Mouse (Mus musculus): ENCODE results near the gene Gdf10. TPM values are rescaled to one million over a fixed set of nuclear protein-coding genes. Genes with fewer than 3 reads are reported as not detected.

Gene Gdf10
- total and polyA plus RNA-seq, 3 experiments, result 0.11 TPM; not detected in 2

- no peaks in the 10 kb centered on the region; the same call in 1 of the 2 replicates for H3K27me3 ChIP-seq (ENCODE audit: insufficient read depth, low read length)
- ATAC-seq (ENCODE audit: extremely low read depth, insufficient number of reproducible peaks, low FRiP score, poor library complexity, severe bottlenecking), result no peak
- no peak for DNase-seq (ENCODE audit: low spot score)
- TF ChIP-seq GATA1 (IDR thresholded peaks at IDR 0.05; ENCODE audit: borderline replicate concordance, low read length) (no peak), CTCF (IDR thresholded peaks at IDR 0.05; ENCODE audit: low read depth, low read length) (no peak), POLR2AphosphoS5 (IDR thresholded peaks at IDR 0.05; ENCODE audit: insufficient replicate concordance, low read depth, low read length) (no peak), TAL1 (conservative IDR thresholded peaks at IDR 0.05; ENCODE audit: low read depth, low read length) (no peak), GATA2 (IDR thresholded peaks at IDR 0.05; ENCODE audit: borderline replicate concordance, low read depth, low read length) (no peak)
- H3K36me3 ChIP-seq (replicated peaks), result no peaks in the 10 kb centered on the region
- H3K4me1 ChIP-seq (ENCODE audit: insufficient read depth, low read depth, low read length), result no peaks in the 10 kb centered on the region
- no peak overlapping the region for H3K4me3 ChIP-seq (ENCODE audit: low read depth, low read length)
- H3K9me3 ChIP-seq (replicated peaks), result peaks cover 81% of the 10 kb centered on the region
These were observed 36.0 kb downstream of the Gdf10 start for GRCm38 (mm10) chr14:33959341-33959740.

- H3K4me3 ChIP-seq (ENCODE audit: low read depth, low read length), result no peak overlapping the region
- H3K4me1 ChIP-seq (ENCODE audit: insufficient read depth, low read depth, low read length), result no peaks in the 10 kb centered on the region
- TF ChIP-seq POLR2AphosphoS5 (IDR thresholded peaks at IDR 0.05; ENCODE audit: insufficient replicate concordance, low read depth, low read length), result no peak
- H3K36me3 ChIP-seq (replicated peaks), result no peaks in the 10 kb centered on the region
- no peaks in the 10 kb centered on the region; the same call in 1 of the 2 replicates for H3K27me3 ChIP-seq (ENCODE audit: insufficient read depth, low read length)
- peaks cover 51% of the 10 kb centered on the region for H3K9me3 ChIP-seq (replicated peaks)
- no peak for ATAC-seq (ENCODE audit: extremely low read depth, insufficient number of reproducible peaks, low FRiP score, poor library complexity, severe bottlenecking)
- no peak for DNase-seq (ENCODE audit: low spot score)
These were observed 42.3 kb downstream of the Gdf10 start for GRCm38 (mm10) chr14:33965675-33966074.

GRCm38 (mm10) chr14:33972679-33973078 lies 49.3 kb downstream of the Gdf10 start:
- no peaks in the 10 kb centered on the region for H3K4me1 ChIP-seq (ENCODE audit: insufficient read depth, low read depth, low read length)
- no peak overlapping the region for H3K4me3 ChIP-seq (ENCODE audit: low read depth, low read length)
- ATAC-seq (ENCODE audit: extremely low read depth, insufficient number of reproducible peaks, low FRiP score, poor library complexity, severe bottlenecking) (no peak), DNase-seq (ENCODE audit: low spot score) (no peak)
- H3K27me3 ChIP-seq (ENCODE audit: insufficient read depth, low read length), result no peaks in the 10 kb centered on the region
- no peak for TF ChIP-seq POLR2AphosphoS5 (IDR thresholded peaks at IDR 0.05; ENCODE audit: insufficient replicate concordance, low read depth, low read length)
- TF ChIP-seq TAL1 (conservative IDR thresholded peaks at IDR 0.05; ENCODE audit: low read depth, low read length), result no peak
- no peak for TF ChIP-seq CTCF (IDR thresholded peaks at IDR 0.05; ENCODE audit: low read depth, low read length)
- no peaks in the 10 kb centered on the region for H3K36me3 ChIP-seq (replicated peaks)
- peaks cover 69% of the 10 kb centered on the region for H3K9me3 ChIP-seq (replicated peaks)

- TF ChIP-seq TAL1 (conservative IDR thresholded peaks at IDR 0.05; ENCODE audit: low read depth, low read length) (no peak), GATA1 (IDR thresholded peaks at IDR 0.05; ENCODE audit: borderline replicate concordance, low read length) (no peak), GATA2 (IDR thresholded peaks at IDR 0.05; ENCODE audit: borderline replicate concordance, low read depth, low read length) (no peak), POLR2AphosphoS5 (IDR thresholded peaks at IDR 0.05; ENCODE audit: insufficient replicate concordance, low read depth, low read length) (no peak), CTCF (IDR thresholded peaks at IDR 0.05; ENCODE audit: low read depth, low read length) (no peak)
- no peak for DNase-seq (ENCODE audit: low spot score)
- Histone ChIP-seq H3K4me1 (ENCODE audit: insufficient read depth, low read depth, low read length) (no peaks in the 10 kb centered on the region), H3K9me3 (replicated peaks) (peaks cover 74% of the 10 kb centered on the region), H3K4me3 (ENCODE audit: low read depth, low read length) (no peak overlapping the region), H3K36me3 (replicated peaks) (no peaks in the 10 kb centered on the region), H3K27me3 (ENCODE audit: insufficient read depth, low read length) (no peaks in the 10 kb centered on the region)
- no peak for ATAC-seq (ENCODE audit: extremely low read depth, insufficient number of reproducible peaks, low FRiP score, poor library complexity, severe bottlenecking)
These were observed 51.4 kb downstream of the Gdf10 start for GRCm38 (mm10) chr14:33974752-33975151.

- TF ChIP-seq GATA1 (IDR thresholded peaks at IDR 0.05; ENCODE audit: borderline replicate concordance, low read length), result no peak
- no peak for TF ChIP-seq GATA2 (IDR thresholded peaks at IDR 0.05; ENCODE audit: borderline replicate concordance, low read depth, low read length)
- TF ChIP-seq TAL1 (conservative IDR thresholded peaks at IDR 0.05; ENCODE audit: low read depth, low read length), result no peak
- TF ChIP-seq POLR2AphosphoS5 (IDR thresholded peaks at IDR 0.05; ENCODE audit: insufficient replicate concordance, low read depth, low read length), result no peak
- no peak for TF ChIP-seq CTCF (IDR thresholded peaks at IDR 0.05; ENCODE audit: low read depth, low read length)
- Histone ChIP-seq H3K27me3 (ENCODE audit: insufficient read depth, low read length) (no peaks in the 10 kb centered on the region), H3K4me3 (ENCODE audit: low read depth, low read length) (no peak overlapping the region), H3K4me1 (ENCODE audit: insufficient read depth, low read depth, low read length) (no peaks in the 10 kb centered on the region), H3K36me3 (replicated peaks) (no peaks in the 10 kb centered on the region), H3K9me3 (replicated peaks) (peaks cover 50% of the 10 kb centered on the region)
- DNase-seq (ENCODE audit: low spot score) (no peak), ATAC-seq (ENCODE audit: extremely low read depth, insufficient number of reproducible peaks, low FRiP score, poor library complexity, severe bottlenecking) (no peak)
These were observed 54.4 kb downstream of the Gdf10 start for GRCm38 (mm10) chr14:33977748-33978147.

GRCm38 (mm10) chr14:33978604-33979059 lies 55.2 kb downstream of the Gdf10 start, which contains the start of gene Zfp488:
Gene Zfp488, minus strand, starts transcription at chr14:33978764.
- H3K9me3 ChIP-seq (replicated peaks), result peaks cover 42% of the 10 kb centered on the region
- H3K4me1 ChIP-seq (ENCODE audit: insufficient read depth, low read depth, low read length), result no peaks in the 10 kb centered on the region
- H3K36me3 ChIP-seq (replicated peaks), result no peaks in the 10 kb centered on the region
- ATAC-seq (ENCODE audit: extremely low read depth, insufficient number of reproducible peaks, low FRiP score, poor library complexity, severe bottlenecking) (no peak), DNase-seq (ENCODE audit: low spot score) (no peak)
- no peak within 1 kb of the TSS for H3K4me3 ChIP-seq (ENCODE audit: low read depth, low read length)
- no peak for TF ChIP-seq POLR2AphosphoS5 (IDR thresholded peaks at IDR 0.05; ENCODE audit: insufficient replicate concordance, low read depth, low read length)
- no peak for TF ChIP-seq GATA2 (IDR thresholded peaks at IDR 0.05; ENCODE audit: borderline replicate concordance, low read depth, low read length)
- no peak for TF ChIP-seq CTCF (IDR thresholded peaks at IDR 0.05; ENCODE audit: low read depth, low read length)
- H3K27me3 ChIP-seq (ENCODE audit: insufficient read depth, low read length), result no peaks in the 10 kb centered on the region

Other genes starting within 250 kb of the Gdf10 start
- not detected in 2 replicates for gene Gdf2, start 17.5 kb downstream of the Gdf10 start, total RNA-seq (2014; fragmentation: Nextera tagmentation)
- 0.12 and 0.16 TPM in 2 replicates for gene Gdf2, start 17.5 kb downstream of the Gdf10 start, total RNA-seq (2017)
- not detected in 2 replicates for gene Gdf2, start 17.5 kb downstream of the Gdf10 start, polyA plus RNA-seq (2012)
- not detected in 2 replicates for gene Rbp3, start 30.4 kb downstream of the Gdf10 start, total RNA-seq (2014; fragmentation: Nextera tagmentation)
- gene Rbp3, start 30.4 kb downstream of the Gdf10 start, total RNA-seq (2017), result 0.11 TPM in 1 of 2 replicates, not detected in the other
- not detected in 2 replicates for gene Rbp3, start 30.4 kb downstream of the Gdf10 start, polyA plus RNA-seq (2012)
- gene Zfp488, start 55.2 kb downstream of the Gdf10 start, total RNA-seq (2014; fragmentation: Nextera tagmentation), result not detected in 2 replicates
- 0.05 TPM in 1 of 2 replicates, not detected in the other for gene Zfp488, start 55.2 kb downstream of the Gdf10 start, total RNA-seq (2017)
- gene Zfp488, start 55.2 kb downstream of the Gdf10 start, polyA plus RNA-seq (2012), result not detected in 2 replicates
- gene Gm30083, start 91.6 kb downstream of the Gdf10 start, total RNA-seq (2014; fragmentation: Nextera tagmentation), result not detected in 2 replicates
- gene Gm30083, start 91.6 kb downstream of the Gdf10 start, total RNA-seq (2017), result not detected in 2 replicates
- gene Gm30083, start 91.6 kb downstream of the Gdf10 start, polyA plus RNA-seq (2012), result not detected in 2 replicates
- not detected in 2 replicates for gene Gm5460, start 93.2 kb downstream of the Gdf10 start, total RNA-seq (2014; fragmentation: Nextera tagmentation)
- 0.17 TPM in 1 of 2 replicates, not detected in the other for gene Gm5460, start 93.2 kb downstream of the Gdf10 start, total RNA-seq (2017)
- gene Gm5460, start 93.2 kb downstream of the Gdf10 start, polyA plus RNA-seq (2012), result not detected in 2 replicates
- not detected in 2 replicates for gene Antxrl, start 129.1 kb downstream of the Gdf10 start, total RNA-seq (2014; fragmentation: Nextera tagmentation)
- gene Antxrl, start 129.1 kb downstream of the Gdf10 start, total RNA-seq (2017), result 0.11 and 0.17 TPM in 2 replicates
- not detected in 2 replicates for gene Antxrl, start 129.1 kb downstream of the Gdf10 start, polyA plus RNA-seq (2012)
- not detected in 2 replicates for gene Anxa8, start 162.4 kb downstream of the Gdf10 start, total RNA-seq (2014; fragmentation: Nextera tagmentation)
- not detected in 2 replicates for gene Anxa8, start 162.4 kb downstream of the Gdf10 start, total RNA-seq (2017)
- not detected in 2 replicates for gene Anxa8, start 162.4 kb downstream of the Gdf10 start, polyA plus RNA-seq (2012)
- gene A630023A22Rik, start 179.2 kb downstream of the Gdf10 start, total RNA-seq (2014; fragmentation: Nextera tagmentation), result not detected in 2 replicates
- gene A630023A22Rik, start 179.2 kb downstream of the Gdf10 start, total RNA-seq (2017), result 0.11 TPM in 1 of 2 replicates, not detected in the other
- not detected in 2 replicates for gene A630023A22Rik, start 179.2 kb downstream of the Gdf10 start, polyA plus RNA-seq (2012)
- not detected in 2 replicates for gene Npy4r, start 228.9 kb downstream of the Gdf10 start, total RNA-seq (2014; fragmentation: Nextera tagmentation)
- gene Npy4r, start 228.9 kb downstream of the Gdf10 start, total RNA-seq (2017), result 0.06 and 0.11 TPM in 2 replicates
- not detected in 2 replicates for gene Npy4r, start 228.9 kb downstream of the Gdf10 start, polyA plus RNA-seq (2012)